Mouse (Mus musculus) bone marrow, adult 2 months (tissue): ENCODE results near the gene Zfp655. TPM values are rescaled to one million over a fixed set of nuclear protein-coding genes. Genes with fewer than 3 reads are reported as not detected.
A peak's percentile ranks its signal among the peaks of the same experiment; 100 is the strongest.
"Not testable (repeated sequence)": the region's sequence is repeated elsewhere in the genome, so short reads cannot be mapped to it uniquely, and the experiment has no call there.

Experiments used
- H3K27ac ChIP-seq: fragments of 200-500 bp; 2 replicates; pipeline ENCODE4 v1.5.1; 2012; ENCODE audit warnings: low read depth, mild to moderate bottlenecking, control low read depth, inconsistent platforms, low read length; ENCODE audit not compliant: control insufficient read depth, poor library complexity, insufficient read depth
- H3K4me1 ChIP-seq: fragments of 200-500 bp; 2 replicates; pipeline ENCODE4 v1.6.1; 2011; ENCODE audit warnings: low read length; ENCODE audit not compliant: control insufficient read depth, insufficient read depth
- H3K4me3 ChIP-seq: fragments of 200-500 bp; replicated peaks from 2 replicates; pipeline ENCODE3; 2011; ENCODE audit warnings: mild to moderate bottlenecking, low read depth, low read length, control low read depth; ENCODE audit not compliant: control insufficient read depth
- CTCF ChIP-seq: fragments of 200-500 bp; IDR thresholded peaks from 2 replicates; pipeline ENCODE4 v1.5.1; 2011; ENCODE audit warnings: low read length, control low read depth; ENCODE audit not compliant: control insufficient read depth, insufficient read depth
- POLR2A ChIP-seq: fragments of 200-500 bp; IDR thresholded peaks from 2 replicates; pipeline ENCODE4 v1.6.1; 2011; ENCODE audit warnings: low read depth, mild to moderate bottlenecking, control low read depth, low read length, borderline replicate concordance; ENCODE audit not compliant: control insufficient read depth
- WGBS: fragments of 180-500 bp; shearing (Covaris S2); methylation state at CpG from one replicate; pipeline ENCODE4 v1.1.7; 2018; 5-methylcytosine and 5-hydroxymethylcytosine counted together
- polyA plus RNA-seq: library from polyadenylated mRNA; stranded (reverse); fragments of >200 nt; gene quantifications from 2 replicates; pipeline ENCODE4 v1.2.4, GENCODE M21; 2011; ENCODE audit warnings: low replicate concordance; ENCODE audit not compliant: missing spikeins, insufficient read depth, insufficient read length

The Zfp655 gene
- polyA plus RNA-seq, 1 experiment, result 19.8 TPM

GRCm38 (mm10) chr5:145203936-145204691, 27.4 kb upstream of the Zfp655 start, which contains the start of gene Zkscan5:
Gene Zkscan5, plus strand, starts transcription at chr5:145204562.
- under 1% methylated on average over 22 of the region's 22 CpGs for WGBS
- H3K27ac ChIP-seq, result peak within 1 kb of the TSS; percentile 67
- peak within 1 kb of the TSS; percentile 92 for H3K4me3 ChIP-seq
- peaks cover 1% of the 10 kb centered on the region for H3K4me1 ChIP-seq
- no peak for TF ChIP-seq CTCF

GRCm38 (mm10) chr5:145205041-145205440, 26.5 kb upstream of the Zfp655 start:
- 16% methylated on average over 9 of the region's 9 CpGs for WGBS
- Histone ChIP-seq H3K4me1 (peaks cover 1% of the 10 kb centered on the region), H3K4me3 (peak overlapping the region; percentile 40), H3K27ac (peak overlapping the region; percentile 8; the same call in 1 of the 2 replicates)
- no peak for TF ChIP-seq CTCF
- TF ChIP-seq POLR2A, result no peak

GRCm38 (mm10) chr5:145207385-145207784, 24.1 kb upstream of the Zfp655 start:
- TF ChIP-seq CTCF (no peak), POLR2A (no peak)
- 88% methylated on average over 6 of the region's 6 CpGs for WGBS
- Histone ChIP-seq H3K4me1 (no peaks in the 10 kb centered on the region; the same call in 1 of the 2 replicates), H3K27ac (no peak overlapping the region), H3K4me3 (no peak overlapping the region)

GRCm38 (mm10) chr5:145207954-145208353, 23.6 kb upstream of the Zfp655 start:
- 71% methylated on average over 6 of the region's 6 CpGs for WGBS
- TF ChIP-seq CTCF, result no peak
- no peak for TF ChIP-seq POLR2A
- no peak overlapping the region for H3K27ac ChIP-seq
- H3K4me3 ChIP-seq, result no peak overlapping the region
- no peaks in the 10 kb centered on the region; the same call in 1 of the 2 replicates for H3K4me1 ChIP-seq

- not testable (repeated sequence) for H3K27ac ChIP-seq, H3K4me3 ChIP-seq, H3K4me1 ChIP-seq
- 65% methylated on average over 11 of the region's 11 CpGs for WGBS
These were observed 23.1 kb upstream of the Zfp655 start for GRCm38 (mm10) chr5:145208391-145208790.

- H3K27ac ChIP-seq, result no peak overlapping the region; the same call in 1 of the 2 replicates
- no peak overlapping the region for H3K4me3 ChIP-seq
- TF ChIP-seq POLR2A (no peak), CTCF (no peak)
- H3K4me1 ChIP-seq, result no peaks in the 10 kb centered on the region
- WGBS, result 89% methylated on average over 4 of the region's 4 CpGs
These were observed 20.2 kb upstream of the Zfp655 start for GRCm38 (mm10) chr5:145211340-145211739.

- H3K4me3 ChIP-seq, result no peak overlapping the region
- TF ChIP-seq POLR2A (no peak), CTCF (no peak)
- H3K27ac ChIP-seq, result no peak overlapping the region
- 85% methylated on average over 4 of the region's 4 CpGs for WGBS
- no peaks in the 10 kb centered on the region for H3K4me1 ChIP-seq
These were observed 19.3 kb upstream of the Zfp655 start for GRCm38 (mm10) chr5:145212216-145212615.

GRCm38 (mm10) chr5:145213505-145213904, 18.0 kb upstream of the Zfp655 start:
- 84% methylated on average over 3 of the region's 3 CpGs for WGBS
- Histone ChIP-seq H3K27ac (no peak overlapping the region), H3K4me3 (no peak overlapping the region), H3K4me1 (no peaks in the 10 kb centered on the region)
- no peak for TF ChIP-seq CTCF
- no peak for TF ChIP-seq POLR2A

GRCm38 (mm10) chr5:145214679-145215078, 16.8 kb upstream of the Zfp655 start:
- Histone ChIP-seq H3K4me1 (no peaks in the 10 kb centered on the region), H3K4me3 (no peak overlapping the region), H3K27ac (no peak overlapping the region)
- 69% methylated on average over 4 of the region's 4 CpGs for WGBS
- TF ChIP-seq CTCF (no peak), POLR2A (no peak)
